Mouse (Mus musculus) stomach, embryonic 16.5 days (tissue): ENCODE measurements around the gene Tbc1d14. TPM values are rescaled to one million over a fixed set of nuclear protein-coding genes. Genes with fewer than 3 reads are reported as not detected.
A peak's percentile ranks its signal among the peaks of the same experiment; 100 is the strongest.

Source experiments
- ATAC-seq: fragments of 200-750 bp; cut with Nextera tagmentation; 2 replicates; pipeline ENCODE4 v1.8.0; 2017; ENCODE audit warnings: moderate number of reproducible peaks, moderate TSS enrichment; ENCODE audit not compliant: insufficient read depth, low FRiP score
- H3K27ac ChIP-seq: fragments of 300-500 bp; sonication (generic); 2 replicates; pipeline ENCODE4 v1.5.1; 2014; ENCODE audit warnings: low read length
- H3K27me3 ChIP-seq: fragments of 300-500 bp; sonication (generic); 2 replicates; pipeline ENCODE4 v1.6.1; 2014; ENCODE audit warnings: low read length, control low read depth, mixed read lengths; ENCODE audit not compliant: control insufficient read depth, insufficient read depth
- H3K36me3 ChIP-seq: fragments of 300-500 bp; sonication (generic); 2 replicates; pipeline ENCODE4 v1.6.1; 2014; ENCODE audit warnings: low read length; ENCODE audit not compliant: control insufficient read depth, insufficient read depth
- H3K4me1 ChIP-seq: fragments of 300-500 bp; sonication (generic); 2 replicates; pipeline ENCODE4 v1.6.1; 2014; ENCODE audit warnings: low read length, control low read depth, mixed read lengths; ENCODE audit not compliant: control insufficient read depth, insufficient read depth
- H3K4me2 ChIP-seq: fragments of 300-500 bp; sonication (generic); 2 replicates; pipeline ENCODE4 v1.6.1; 2014; ENCODE audit warnings: low read depth, low read length, mixed read lengths
- H3K4me3 ChIP-seq: fragments of 300-500 bp; sonication (generic); replicated peaks from 2 replicates; pipeline ENCODE4 v1.5.1; 2014; ENCODE audit warnings: mild to moderate bottlenecking, low read length
- H3K9ac ChIP-seq: fragments of 300-500 bp; sonication (generic); 2 replicates; pipeline ENCODE4 v1.6.1; 2014; ENCODE audit warnings: low read length
- H3K9me3 ChIP-seq: fragments of 300-500 bp; sonication (generic); replicated peaks from 2 replicates; pipeline ENCODE4 v1.6.1; 2016; ENCODE audit warnings: low read length, control low read depth; ENCODE audit not compliant: control insufficient read depth
- WGBS: fragments of 180-500 bp; shearing (Covaris S2); extraction: QIAGEN DNeasy Blood & Tissue Kit; methylation state at CpG from one replicate; pipeline ENCODE4 v1.1.7; 2014; 5-methylcytosine and 5-hydroxymethylcytosine counted together
- polyA plus RNA-seq: library from polyadenylated mRNA; unstranded; fragments of >200 nt; fragmentation: Nextera tagmentation; extraction: Ambion mirVana; gene quantifications from 2 replicates; pipeline ENCODE4 v1.2.1, GENCODE M21; 2015

Gene Tbc1d14
- polyA plus RNA-seq, 1 experiment from 2014 or later: 39.5 TPM

GRCm38 (mm10) chr5:36573354-36573753, 19.7 kb downstream of the Tbc1d14 start:
- Histone ChIP-seq H3K4me2 (no peak overlapping the region), H3K9ac (0 out of 2 replicates have a peak overlapping the region, but pooled peaks have one; percentile 29), H3K27ac (peak overlapping the region; percentile 50), H3K9me3 (no peaks in the 10 kb centered on the region), H3K4me1 (peaks cover 16% of the 10 kb centered on the region), H3K27me3 (no peaks in the 10 kb centered on the region), H3K36me3 (peaks cover 4% of the 10 kb centered on the region; the same call in 1 of the 2 replicates), H3K4me3 (no peak overlapping the region)
- ATAC-seq: no peak
- WGBS: 54% methylated on average over 3 of the region's 3 CpGs

- ATAC-seq: no peak
- Histone ChIP-seq H3K4me1 (peaks cover 16% of the 10 kb centered on the region), H3K9ac (no peak overlapping the region), H3K27ac (no peak overlapping the region), H3K36me3 (peaks cover 4% of the 10 kb centered on the region; the same call in 1 of the 2 replicates), H3K27me3 (no peaks in the 10 kb centered on the region), H3K4me3 (no peak overlapping the region), H3K4me2 (no peak overlapping the region), H3K9me3 (no peaks in the 10 kb centered on the region)
- 91% methylated on average over 16 of the region's 16 CpGs for WGBS
These were observed 21.7 kb downstream of the Tbc1d14 start for GRCm38 (mm10) chr5:36571371-36571770.

- H3K9ac ChIP-seq: no peak overlapping the region
- ATAC-seq: no peak
- no peaks in the 10 kb centered on the region for H3K27me3 ChIP-seq
- no peaks in the 10 kb centered on the region for H3K9me3 ChIP-seq
- WGBS: 83% methylated on average over 4 of the region's 4 CpGs
- H3K4me3 ChIP-seq: no peak overlapping the region
- H3K4me1 ChIP-seq: peaks cover 16% of the 10 kb centered on the region
- peaks cover 4% of the 10 kb centered on the region; the same call in 1 of the 2 replicates for H3K36me3 ChIP-seq
- no peak overlapping the region for H3K27ac ChIP-seq
- H3K4me2 ChIP-seq: no peak overlapping the region
These were observed 22.4 kb downstream of the Tbc1d14 start for GRCm38 (mm10) chr5:36570546-36571245.

GRCm38 (mm10) chr5:36570098-36570497, 23.0 kb downstream of the Tbc1d14 start:
- Histone ChIP-seq H3K9ac (no peak overlapping the region), H3K27me3 (no peaks in the 10 kb centered on the region), H3K4me1 (peaks cover 11% of the 10 kb centered on the region), H3K27ac (no peak overlapping the region), H3K36me3 (peaks cover 4% of the 10 kb centered on the region; the same call in 1 of the 2 replicates), H3K4me2 (no peak overlapping the region), H3K4me3 (no peak overlapping the region), H3K9me3 (no peaks in the 10 kb centered on the region)
- 85% methylated on average over 7 of the region's 7 CpGs for WGBS
- no peak for ATAC-seq

- H3K4me1 ChIP-seq: no peaks in the 10 kb centered on the region
- no peak overlapping the region for H3K9ac ChIP-seq
- no peaks in the 10 kb centered on the region for H3K9me3 ChIP-seq
- H3K4me3 ChIP-seq: no peak overlapping the region
- H3K27me3 ChIP-seq: no peaks in the 10 kb centered on the region
- no peak overlapping the region for H3K4me2 ChIP-seq
- no peak overlapping the region for H3K27ac ChIP-seq
- no peak for ATAC-seq
- 78% methylated on average over 4 of the region's 4 CpGs for WGBS
- peaks cover 4% of the 10 kb centered on the region; the same call in 1 of the 2 replicates for H3K36me3 ChIP-seq
These were observed 25.0 kb downstream of the Tbc1d14 start for GRCm38 (mm10) chr5:36568118-36568517.

- WGBS: 58% methylated on average over 2 of the region's 2 CpGs
- no peak for ATAC-seq
These were observed 25.4 kb downstream of the Tbc1d14 start for GRCm38 (mm10) chr5:36567627-36568026.

GRCm38 (mm10) chr5:36564530-36564929, 28.5 kb downstream of the Tbc1d14 start:
- Histone ChIP-seq H3K4me1 (0 out of 2 replicates have a peak, but pooled peaks cover 7% of the 10 kb centered on the region), H3K9me3 (no peaks in the 10 kb centered on the region), H3K36me3 (no peaks in the 10 kb centered on the region), H3K27me3 (no peaks in the 10 kb centered on the region), H3K4me3 (no peak overlapping the region), H3K27ac (no peak overlapping the region), H3K9ac (no peak overlapping the region), H3K4me2 (no peak overlapping the region)
- ATAC-seq: no peak
- WGBS: 75% methylated on average over 9 of the region's 9 CpGs

More at GRCm38 (mm10) chr5:36567627-36568026, 25.4 kb downstream of the Tbc1d14 start:
- Histone ChIP-seq H3K4me3 (no peak overlapping the region), H3K4me2 (no peak overlapping the region), H3K36me3 (peaks cover 4% of the 10 kb centered on the region; the same call in 1 of the 2 replicates), H3K27ac (no peak overlapping the region), H3K27me3 (no peaks in the 10 kb centered on the region), H3K9ac (no peak overlapping the region), H3K9me3 (no peaks in the 10 kb centered on the region), H3K4me1 (no peaks in the 10 kb centered on the region)

GRCm38 (mm10) chr5:36563741-36564140, 29.3 kb downstream of the Tbc1d14 start:
- Histone ChIP-seq H3K27ac (peak overlapping the region; percentile 34; the same call in 1 of the 2 replicates), H3K4me2 (no peak overlapping the region), H3K9ac (no peak overlapping the region), H3K9me3 (no peaks in the 10 kb centered on the region), H3K27me3 (no peaks in the 10 kb centered on the region), H3K4me3 (no peak overlapping the region), H3K4me1 (0 out of 2 replicates have a peak, but pooled peaks cover 7% of the 10 kb centered on the region), H3K36me3 (no peaks in the 10 kb centered on the region)
- 79% methylated on average over 6 of the region's 6 CpGs for WGBS
- no peak for ATAC-seq

- 83% methylated on average over 10 of the region's 10 CpGs for WGBS
- peak overlapping the region; percentile 43 for H3K27ac ChIP-seq
- ATAC-seq: no peak
These were observed 30.2 kb downstream of the Tbc1d14 start for GRCm38 (mm10) chr5:36562791-36563445.

More at GRCm38 (mm10) chr5:36562791-36563445, 30.2 kb downstream of the Tbc1d14 start:
- Histone ChIP-seq H3K9ac (no peak overlapping the region), H3K27me3 (no peaks in the 10 kb centered on the region), H3K4me1 (peaks cover 9% of the 10 kb centered on the region; the same call in 1 of the 2 replicates), H3K4me3 (no peak overlapping the region), H3K9me3 (no peaks in the 10 kb centered on the region), H3K36me3 (no peaks in the 10 kb centered on the region), H3K4me2 (no peak overlapping the region)
